Mouse (Mus musculus) C2C12 (cell line): ENCODE results near the gene Npr2.

Experiments
- CTCF ChIP-seq: IDR thresholded peaks from one replicate; pipeline ENCODE4 v1.5.1; 2011; ENCODE audit not compliant: control insufficient read depth, insufficient read depth, insufficient read length
- FOSL1 ChIP-seq: IDR thresholded peaks from one replicate; pipeline ENCODE4 v1.8.0; 2011; ENCODE audit warnings: mild to moderate bottlenecking, low read length; ENCODE audit not compliant: poor library complexity, insufficient read depth, severe bottlenecking
- MAX ChIP-seq: IDR thresholded peaks from one replicate; pipeline ENCODE4 v1.6.1; 2011; ENCODE audit warnings: mild to moderate bottlenecking, control low read depth
- MYOD1 ChIP-seq: IDR thresholded peaks from one replicate; pipeline ENCODE4 v1.6.1; 2011; ENCODE audit warnings: low read depth; ENCODE audit not compliant: control insufficient read depth, insufficient read length

DNA sequence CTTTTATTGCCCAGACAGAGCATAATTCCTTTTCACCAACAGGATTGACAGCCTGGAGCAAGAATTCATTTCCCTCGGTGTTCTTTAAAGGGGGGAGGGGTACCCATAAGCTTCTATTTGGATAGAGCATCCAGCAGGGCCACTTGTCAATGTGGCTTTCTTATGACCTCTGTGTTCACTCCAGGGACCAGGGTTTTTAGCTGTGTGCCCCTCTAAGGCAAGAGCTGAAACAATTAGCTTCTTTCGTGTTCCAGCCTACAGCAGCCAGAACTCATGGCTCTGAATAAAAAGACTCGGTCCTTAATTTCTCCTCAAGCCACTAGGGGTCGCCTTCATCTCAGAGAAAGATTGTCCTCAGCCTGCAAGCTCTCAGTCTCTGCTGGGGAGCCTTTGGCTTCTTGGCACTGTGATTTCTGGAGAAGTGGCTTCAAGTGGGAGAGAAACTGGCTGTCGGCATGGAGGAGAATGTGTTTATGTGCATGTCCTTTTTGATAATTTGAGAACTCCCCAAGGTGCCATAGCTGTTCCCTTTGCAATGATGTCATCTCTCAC, 1.6 kb upstream of the Npr2 start:
- TF ChIP-seq CTCF, result peak; percentile 18
- TF ChIP-seq MYOD1, result no peak
- no peak for TF ChIP-seq FOSL1
- TF ChIP-seq MAX, result no peak
